Mouse (Mus musculus) lung, adult 2 months (tissue): ENCODE data around the gene Cwc15.

Source experiments
- CTCF ChIP-seq: fragments of 200-500 bp; IDR thresholded peaks from 2 replicates; pipeline ENCODE4 v1.5.1; 2011; ENCODE audit warnings: mild to moderate bottlenecking, low read length, control low read depth; ENCODE audit not compliant: insufficient read depth
- POLR2A ChIP-seq: fragments of 200-500 bp; IDR thresholded peaks from 2 replicates; pipeline ENCODE4 v1.6.1; 2011; ENCODE audit warnings: low read depth, mild to moderate bottlenecking, control low read depth, low read length, borderline replicate concordance; ENCODE audit errors: extremely low read depth

GRCm38 (mm10) chr9:14520971-14521670 lies 20.7 kb downstream of the Cwc15 start:
- TF ChIP-seq CTCF (no peak), POLR2A (no peak)
